Mouse (Mus musculus): ENCODE data around the gene Gm3173. TPM values are rescaled to one million over a fixed set of nuclear protein-coding genes. Genes with fewer than 3 reads are reported as not detected.
"Not testable (repeated sequence)": the region's sequence is repeated elsewhere in the genome, so short reads cannot be mapped to it uniquely, and the experiment has no call there.

Gene Gm3173
- not detected for polyA plus RNA-seq (2017; shearing (Covaris generic))

DNA sequence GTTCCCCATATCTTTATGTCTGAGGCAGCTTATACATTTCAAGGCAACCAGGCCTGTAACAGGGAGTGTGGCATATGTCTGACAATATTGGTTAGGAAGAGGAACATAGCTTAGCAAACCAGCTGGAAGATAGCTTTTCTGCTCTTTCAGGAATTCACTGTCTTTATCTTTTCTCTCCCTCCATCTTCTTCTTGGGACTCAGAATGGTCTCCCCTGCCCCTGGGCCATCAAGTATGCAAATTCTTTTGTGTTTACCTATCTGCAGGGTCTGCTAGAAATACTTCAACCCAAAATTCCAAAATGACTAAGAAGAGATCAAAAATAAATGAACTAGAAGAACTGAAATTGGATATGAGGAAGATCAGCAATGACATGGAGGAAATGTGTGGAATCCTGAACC, at the start of gene Gm3173:
TSS of gene Gm3173 (plus strand) at position 301 of the 400 bp plus-strand sequence.
- ATAC-seq: not testable (repeated sequence)

DNA sequence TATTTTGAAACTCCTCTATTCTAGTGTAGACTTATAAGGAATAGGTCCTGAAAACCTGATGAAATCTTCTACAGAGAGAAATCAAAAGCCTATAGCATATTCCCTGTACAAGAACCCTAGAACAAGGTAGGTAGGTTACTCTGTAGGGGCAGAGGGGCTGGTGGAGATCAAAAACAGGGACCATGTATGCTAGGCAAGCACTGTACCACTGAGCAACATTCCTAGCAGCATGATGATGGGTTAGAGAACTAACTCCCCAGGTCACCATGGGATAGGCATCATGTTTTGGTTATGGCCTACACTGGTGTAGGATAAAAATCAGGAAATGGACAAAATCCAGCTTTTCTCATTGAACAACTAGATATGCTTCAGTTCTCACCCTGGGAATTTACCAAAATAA, 45.2 kb upstream of the Gm3173 start:
- not testable (repeated sequence) for ATAC-seq

DNA sequence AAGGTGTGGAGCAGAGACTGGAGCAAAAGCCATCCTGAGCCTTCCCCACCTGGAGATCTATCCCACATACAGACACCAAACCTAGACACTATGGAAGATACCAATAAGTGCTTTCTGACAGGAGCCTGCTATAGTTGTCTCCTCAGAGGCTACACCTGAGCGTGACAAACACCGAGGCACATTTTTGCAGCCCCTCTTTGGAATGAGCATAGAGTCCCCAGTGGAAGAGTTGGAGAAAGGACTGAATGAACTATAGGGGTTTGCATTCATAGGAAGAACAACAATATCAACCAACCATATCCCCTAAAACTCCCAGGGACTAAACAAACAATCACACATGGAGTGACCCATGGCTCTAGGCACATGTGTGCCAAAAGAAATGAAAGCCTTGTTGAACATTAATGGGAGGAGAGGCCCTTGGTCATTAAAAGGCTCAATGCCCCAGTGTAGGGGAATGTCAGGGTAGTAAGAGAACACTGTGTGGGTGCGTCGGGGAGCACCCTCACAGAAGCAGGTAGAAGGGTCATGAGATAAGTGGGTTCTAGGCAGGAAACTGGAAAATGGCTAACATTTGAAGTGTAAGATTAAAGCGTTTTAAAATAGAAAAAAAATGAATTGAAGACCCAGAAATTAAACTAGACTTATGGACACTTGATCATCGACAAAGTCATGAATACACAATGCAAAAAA, 37.8 kb upstream of the Gm3173 start:
- not testable (repeated sequence) for ATAC-seq

GRCm38 (mm10) chr14:4397226-4397625, 33.6 kb upstream of the Gm3173 start, which contains the start of gene Gm3159:
Gm3159 (plus strand) TSS chr14:4397526.
- not testable (repeated sequence) for ATAC-seq

GRCm38 (mm10) chr14:4398624-4399023, 32.2 kb upstream of the Gm3173 start:
- ATAC-seq: not testable (repeated sequence)

DNA sequence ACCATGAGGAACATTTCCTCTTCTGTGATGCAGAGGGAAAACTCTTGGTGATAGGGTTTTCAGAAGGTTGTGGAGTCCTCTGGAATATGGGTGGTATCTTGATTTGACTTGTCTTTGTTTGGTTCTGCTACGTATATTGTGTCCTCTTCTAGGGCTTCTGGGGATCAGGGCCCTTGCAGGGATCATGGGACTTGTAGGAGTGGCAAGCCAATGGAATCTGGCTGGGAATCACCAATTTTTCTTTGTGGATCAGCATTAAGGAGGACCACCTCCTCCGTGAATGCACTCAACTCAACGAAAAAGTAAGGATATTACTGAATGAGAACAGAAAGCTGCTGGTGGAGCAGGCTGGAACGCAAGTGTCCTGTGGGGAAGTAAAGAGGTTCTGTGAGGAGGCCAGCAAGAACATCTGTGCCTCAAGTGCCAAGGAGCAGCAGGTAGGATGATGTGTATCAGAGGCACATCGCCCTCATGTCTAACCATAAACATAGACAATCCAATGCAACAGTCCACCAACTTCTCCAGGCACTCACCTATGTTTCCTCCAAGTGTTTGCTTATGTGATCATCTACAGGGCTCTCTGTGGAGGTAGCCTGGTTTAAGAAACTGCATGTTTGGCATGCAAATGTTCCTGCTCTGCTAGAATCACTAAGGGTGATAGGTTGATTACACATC, 30.5 kb upstream of the Gm3173 start:
- not testable (repeated sequence) for ATAC-seq

- ATAC-seq: not testable (repeated sequence)
Measured at GRCm38 (mm10) chr14:4401245-4401644, 29.5 kb upstream of the Gm3173 start.

- ATAC-seq: not testable (repeated sequence)
Measured at GRCm38 (mm10) chr14:4403840-4404239, 27.0 kb upstream of the Gm3173 start.

DNA sequence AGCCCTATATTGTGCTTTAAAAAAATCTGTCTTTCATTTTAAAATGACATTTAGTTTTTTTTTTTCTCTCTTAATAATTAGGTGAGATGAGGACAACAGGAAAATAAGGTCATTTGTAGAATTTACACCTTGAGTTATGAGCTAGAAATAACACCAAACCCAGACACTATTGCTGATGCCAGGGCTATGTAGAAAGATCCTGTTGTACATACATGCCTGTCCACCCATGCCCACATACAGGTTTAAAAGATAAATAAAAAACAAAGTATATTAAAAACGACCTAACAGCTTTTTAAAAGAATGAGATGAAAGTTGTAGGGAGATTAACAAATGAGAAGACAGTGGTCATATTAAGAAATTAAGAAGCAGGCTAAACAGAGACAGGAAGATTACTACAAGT, 20.9 kb upstream of the Gm3173 start:
- not testable (repeated sequence) for ATAC-seq

- not testable (repeated sequence) for ATAC-seq
Measured at GRCm38 (mm10) chr14:4414965-4415835, 15.6 kb upstream of the Gm3173 start, which contains the start of gene Gm3164. Gm3164 (plus strand) TSS chr14:4415448.

- ATAC-seq: not testable (repeated sequence)
Measured at GRCm38 (mm10) chr14:4481445-4481844, 50.7 kb downstream of the Gm3173 start, which contains the start of gene Gm3182. Gm3182 (plus strand) TSS chr14:4481745.

- ATAC-seq: not testable (repeated sequence)
Measured at GRCm38 (mm10) chr14:4499425-4499824, 68.6 kb downstream of the Gm3173 start.

DNA sequence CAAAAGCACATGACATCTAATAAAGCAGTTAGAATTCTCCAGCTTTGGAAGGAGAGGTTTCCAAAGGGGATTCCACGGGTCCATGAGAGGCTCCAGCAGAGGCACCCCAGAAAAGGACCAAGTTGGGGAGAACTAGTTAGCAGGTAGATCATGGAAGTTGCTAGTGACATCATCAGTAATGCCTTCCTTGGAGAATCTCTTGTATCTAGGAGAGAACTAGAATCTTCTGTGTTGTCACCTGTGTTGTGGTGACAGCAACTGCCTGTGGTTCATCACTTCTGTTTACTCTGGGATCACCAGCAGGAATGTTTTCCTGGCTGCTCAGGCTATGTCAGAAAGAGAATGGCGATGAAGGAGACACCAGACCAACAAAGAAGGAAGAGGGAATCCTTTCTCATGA, 124.3 kb downstream of the Gm3173 start, which contains the start of gene Gm3047:
TSS of gene Gm3047 (plus strand) at position 301 of the 400 bp plus-strand sequence.
- not testable (repeated sequence) for ATAC-seq

Other genes starting within 250 kb of the Gm3173 start
- 1 to 10 TPM; 2.0 to 3.4 TPM for gene Gm2974, start 248.4 kb upstream of the Gm3173 start, polyA plus RNA-seq (2017; shearing (Covaris generic))
- not detected for gene Gm3138, start 181.4 kb upstream of the Gm3173 start, polyA plus RNA-seq (2017; shearing (Covaris generic))
- not detected for gene Gm3149, start 113.7 kb upstream of the Gm3173 start, polyA plus RNA-seq (2017; shearing (Covaris generic))
- gene 2610042L04Rik, start 96.2 kb upstream of the Gm3173 start, polyA plus RNA-seq (2017; shearing (Covaris generic)): 10 to 100 TPM in 1 of 2 experiments, 1 to 10 TPM in 1; 5.8 to 12.6 TPM
- not detected for gene Gm3159, start 33.5 kb upstream of the Gm3173 start, polyA plus RNA-seq (2017; shearing (Covaris generic))
- 1 to 10 TPM; 4.2 to 6.2 TPM for gene Gm3164, start 15.5 kb upstream of the Gm3173 start, polyA plus RNA-seq (2017; shearing (Covaris generic))
- not detected for gene Gm3182, start 50.8 kb downstream of the Gm3173 start, polyA plus RNA-seq (2017; shearing (Covaris generic))
- gene Gm3047, start 124.4 kb downstream of the Gm3173 start, polyA plus RNA-seq (2017; shearing (Covaris generic)): not detected
- not detected for gene Gm8159, start 201.4 kb downstream of the Gm3173 start, polyA plus RNA-seq (2017; shearing (Covaris generic))
- gene Gm3239, start 233.2 kb downstream of the Gm3173 start, polyA plus RNA-seq (2017; shearing (Covaris generic)): not detected